In genomic region chr5:104239674-104240378, GRCm38 (mm10) we compare ENCODE assay signal across 11 mouse cellular contexts. TPM values are rescaled to one million over a fixed set of nuclear protein-coding genes. Genes with fewer than 3 reads are reported as not detected.
DNase-seq lines count a peak whose midpoint lies in the region; ATAC-seq lines count a peak whose summit lies in the region.
"Had no signal": no experiment of that assay in that cellular context is flagged by ENCODE, and none has a peak within 500 bp of the region (broad histone marks: within the 10 kb centered on the region; RNA-seq: fewer than 3 reads in every experiment).

No protein-coding gene starts in this region.

- H3K36me3 ChIP-seq in kidney, embryonic 16.5 days (ENCODE audit: insufficient read depth, low read length) = no peaks in the 10 kb centered on the region
- H3K36me3 ChIP-seq in hindbrain, embryonic 16.5 days (ENCODE audit: control insufficient read depth, insufficient read depth, low read length) = no peaks in the 10 kb centered on the region
- H3K36me3 ChIP-seq: embryonic facial prominence, embryonic 12.5 days had no signal

- intact Hi-C loops in left cerebral cortex, postnatal 4 days (cut with DNase I) = no loop called here

- peak; percentile 7 for DNase-seq in left cerebral cortex, postnatal 4 days
- DNase-seq in left cerebral cortex, adult 8-10 months (ENCODE audit: low spot score in 2 of 2) = no peak
- peak; percentile 5 for DNase-seq in gastrocnemius, postnatal 10 days
- peak; percentile 56 for DNase-seq in ovary, adult 18-20 months (ENCODE audit: low spot score)
- no peak for DNase-seq in thymus, postnatal 25 days

- H3K4me2 ChIP-seq in kidney, embryonic 16.5 days (replicated peaks; ENCODE audit: low read depth, low read length) = no peak overlapping the region
- no peak overlapping the region for H3K4me2 ChIP-seq in hindbrain, embryonic 16.5 days (ENCODE audit: low read length)
- H3K4me2 ChIP-seq: embryonic facial prominence, embryonic 12.5 days had no signal

- no peaks in the 10 kb centered on the region for H3K4me1 ChIP-seq in kidney, embryonic 16.5 days (ENCODE audit: insufficient read depth, low read length)
- no peaks in the 10 kb centered on the region for H3K4me1 ChIP-seq in hindbrain, embryonic 16.5 days (ENCODE audit: control insufficient read depth, insufficient read depth, low read depth, low read length)
- H3K4me1 ChIP-seq: embryonic facial prominence, embryonic 12.5 days had no signal

- peak; percentile 35; the same call in 1 of the 2 replicates for ATAC-seq in kidney, embryonic 16.5 days (ENCODE audit: low FRiP score, low TSS enrichment)
- no peak for ATAC-seq in hindbrain, embryonic 16.5 days
- ATAC-seq: Patski had no signal

- no peaks in the 10 kb centered on the region for H3K27me3 ChIP-seq in kidney, embryonic 16.5 days (ENCODE audit: insufficient read depth, low read length)
- H3K27me3 ChIP-seq in hindbrain, embryonic 16.5 days (replicated peaks; ENCODE audit: control insufficient read depth, insufficient read depth, low read length) = no peaks in the 10 kb centered on the region
- H3K27me3 ChIP-seq: embryonic facial prominence, embryonic 12.5 days had no signal

- H3K9me3 ChIP-seq in kidney, embryonic 16.5 days (ENCODE audit: low read length) = no peaks in the 10 kb centered on the region
- H3K9me3 ChIP-seq in hindbrain, embryonic 16.5 days (ENCODE audit: control insufficient read depth, low read length) = no peaks in the 10 kb centered on the region
- H3K9me3 ChIP-seq: embryonic facial prominence, embryonic 12.5 days had no signal

- no peak overlapping the region for H3K4me3 ChIP-seq in kidney, embryonic 16.5 days (ENCODE audit: low read length)
- no peak overlapping the region for H3K4me3 ChIP-seq in hindbrain, embryonic 16.5 days (ENCODE audit: low read length)
- H3K4me3 ChIP-seq: embryonic facial prominence, embryonic 12.5 days had no signal

- WGBS in kidney, embryonic 16.5 days = 62% methylated on average over 9 of the region's 9 CpGs
- whole genome bisulfite sequencing in hindbrain, embryonic 16.5 days = 74% methylated on average over 9 of the region's 9 CpGs

- 0 out of 2 replicates have a peak overlapping the region, but pooled peaks have one; percentile 40 for H3K27ac ChIP-seq in kidney, embryonic 16.5 days (ENCODE audit: low read length)
- H3K27ac ChIP-seq in hindbrain, embryonic 16.5 days (ENCODE audit: low read depth, low read length) = no peak overlapping the region
- H3K27ac ChIP-seq: embryonic facial prominence, embryonic 12.5 days; liver, embryonic 14.5 days had no signal

- H3K9ac ChIP-seq in kidney, embryonic 16.5 days (replicated peaks; ENCODE audit: low read length) = no peak overlapping the region
- H3K9ac ChIP-seq in hindbrain, embryonic 16.5 days (ENCODE audit: low read depth, low read length) = no peak overlapping the region
- H3K9ac ChIP-seq: embryonic facial prominence, embryonic 12.5 days; liver, embryonic 14.5 days had no signal

RNA-seq across cellular contexts. Expression of gene Dmp1, which starts 37.4 kb away (rescaled TPM):
- under 1 TPM; 0.18 to 0.36 TPM for total RNA-seq in left cerebral cortex, postnatal 4 days (2021)
- 1 to 10 TPM; 5.0 to 6.8 (median 5.8) TPM for total RNA-seq in left cerebral cortex, adult 8-10 months (2022)
- 10 to 100 TPM in 1 of 2 experiments, 1 to 10 TPM in 1; 2.6 to 36.8 TPM for total RNA-seq in gastrocnemius, postnatal 10 days (2021)
- 0.10 and 0.20 TPM in 2 replicates for polyA plus RNA-seq in kidney, embryonic 16.5 days (2015; fragmentation: Nextera tagmentation; extraction: Ambion mirVana)
- polyA plus RNA-seq in hindbrain, embryonic 16.5 days (2015; fragmentation: Nextera tagmentation; extraction: Ambion mirVana) = 0.13 and 0.59 TPM in 2 replicates
- total RNA-seq: neutrophil, adult 5-6 weeks had no signal
- polyA plus RNA-seq: liver, embryonic 14.5 days; Patski had no signal

RNA-seq across cellular contexts. Expression of gene Ibsp, which starts 59.1 kb away (rescaled TPM):
- under 1 TPM; 0.54 to 0.60 TPM for total RNA-seq in left cerebral cortex, postnatal 4 days (2021)
- total RNA-seq in left cerebral cortex, adult 8-10 months (2022) = under 1 TPM in 2 of 4 experiments, not detected in 2; 0.16 to 0.23 TPM
- 10 to 100 TPM in 1 of 2 experiments, not detected in 1; 77.3 TPM for total RNA-seq in gastrocnemius, postnatal 10 days (2021)
- 0.32 and 1.1 TPM in 2 replicates for polyA plus RNA-seq in kidney, embryonic 16.5 days (2015; fragmentation: Nextera tagmentation; extraction: Ambion mirVana)
- 0.59 and 8.9 TPM in 2 replicates for polyA plus RNA-seq in hindbrain, embryonic 16.5 days (2015; fragmentation: Nextera tagmentation; extraction: Ambion mirVana)
- total RNA-seq: neutrophil, adult 5-6 weeks had no signal
- polyA plus RNA-seq: Patski had no signal

Comparison
In these comparisons a context has a peak if more than half of its experiments do, and no peak if none do; other contexts are left out.
1. DNase-seq: peak in left cerebral cortex, postnatal 4 days (single experiment), gastrocnemius, postnatal 10 days (single experiment) and ovary, adult 18-20 months (single experiment); none in left cerebral cortex, adult 8-10 months (0 of 2) and thymus, postnatal 25 days (single experiment).